Mouse (Mus musculus) limb, embryonic 13.5 days (tissue): ENCODE measurements around the gene Wdfy2. TPM values are rescaled to one million over a fixed set of nuclear protein-coding genes. Genes with fewer than 3 reads are reported as not detected.
"Not testable (repeated sequence)": the region's sequence is repeated elsewhere in the genome, so short reads cannot be mapped to it uniquely, and the experiment has no call there.

ENCODE experiments used
- ATAC-seq: fragments of 200-750 bp; cut with Nextera tagmentation; 2 replicates; pipeline ENCODE4 v1.8.0; 2017; ENCODE audit warnings: low read depth, moderate number of reproducible peaks, moderate TSS enrichment; ENCODE audit not compliant: low FRiP score
- H3K27ac ChIP-seq: fragments of 300-500 bp; sonication (generic); 2 replicates; pipeline ENCODE4 v1.5.1; 2015; ENCODE audit warnings: inconsistent platforms, mild to moderate bottlenecking, moderate library complexity
- H3K27me3 ChIP-seq: fragments of 300-500 bp; sonication (generic); 2 replicates; pipeline ENCODE4 v1.6.1; 2015; ENCODE audit warnings: mild to moderate bottlenecking, inconsistent platforms
- H3K36me3 ChIP-seq: fragments of 300-500 bp; sonication (generic); 2 replicates; pipeline ENCODE4 v1.6.1; 2015; ENCODE audit warnings: inconsistent platforms, mild to moderate bottlenecking, moderate library complexity
- H3K4me1 ChIP-seq: fragments of 300-500 bp; sonication (generic); 2 replicates; pipeline ENCODE4 v1.6.1; 2015; ENCODE audit warnings: inconsistent platforms
- H3K4me2 ChIP-seq: fragments of 300-500 bp; sonication (generic); replicated peaks from 2 replicates; pipeline ENCODE4 v1.6.1; 2015; ENCODE audit warnings: inconsistent platforms, mild to moderate bottlenecking, moderate library complexity
- H3K4me3 ChIP-seq: fragments of 300-500 bp; sonication (generic); 2 replicates; pipeline ENCODE4 v1.5.1; 2015; ENCODE audit warnings: moderate library complexity, mild to moderate bottlenecking, inconsistent platforms
- H3K9ac ChIP-seq: fragments of 300-500 bp; sonication (generic); 2 replicates; pipeline ENCODE4 v1.6.1; 2015; ENCODE audit warnings: mild to moderate bottlenecking, inconsistent platforms
- H3K9me3 ChIP-seq: fragments of 300-500 bp; sonication (generic); 2 replicates; pipeline ENCODE4 v1.6.1; 2016; ENCODE audit warnings: inconsistent platforms
- whole genome bisulfite sequencing: fragments of 180-500 bp; shearing (Covaris S2); methylation state at CpG from one replicate; pipeline ENCODE4 v1.1.7; 2015; 5-methylcytosine and 5-hydroxymethylcytosine counted together
- polyA plus RNA-seq: library from polyadenylated mRNA; unstranded; fragments of >200 nt; fragmentation: Nextera tagmentation; extraction: Ambion mirVana; gene quantifications from 2 replicates; pipeline ENCODE4 v1.2.1, GENCODE M21; 2015

The Wdfy2 gene
- polyA plus RNA-seq, 1 experiment from 2014 or later, result 8.6 TPM

DNA sequence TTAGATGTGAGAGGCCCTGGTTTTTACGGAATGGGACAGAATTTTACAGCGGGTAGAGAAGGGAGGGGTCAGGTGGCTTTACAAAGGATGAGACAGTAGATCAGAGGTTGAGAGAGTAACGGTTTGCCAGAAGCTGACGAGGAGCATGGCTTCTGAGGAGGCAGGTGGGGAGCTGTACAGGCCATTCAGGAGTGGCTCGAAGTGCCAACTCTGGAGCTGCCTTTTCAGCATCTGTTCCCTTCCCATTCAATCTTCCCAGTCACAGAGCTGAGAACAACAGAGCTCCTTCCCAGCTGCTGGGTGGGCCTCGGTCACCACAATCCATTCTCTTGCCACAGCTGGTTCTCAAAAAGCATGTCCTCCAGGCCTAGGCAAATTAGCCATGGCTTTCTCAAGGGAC lies 8.2 kb upstream of the Wdfy2 start:
- 51% methylated on average over 6 of the region's 6 CpGs for WGBS
- Histone ChIP-seq H3K4me3 (no peak overlapping the region), H3K27me3 (no peaks in the 10 kb centered on the region), H3K4me1 (no peaks in the 10 kb centered on the region), H3K27ac (no peak overlapping the region), H3K4me2 (no peak overlapping the region), H3K9ac (no peak overlapping the region), H3K9me3 (no peaks in the 10 kb centered on the region), H3K36me3 (no peaks in the 10 kb centered on the region)
- no peak for ATAC-seq

DNA sequence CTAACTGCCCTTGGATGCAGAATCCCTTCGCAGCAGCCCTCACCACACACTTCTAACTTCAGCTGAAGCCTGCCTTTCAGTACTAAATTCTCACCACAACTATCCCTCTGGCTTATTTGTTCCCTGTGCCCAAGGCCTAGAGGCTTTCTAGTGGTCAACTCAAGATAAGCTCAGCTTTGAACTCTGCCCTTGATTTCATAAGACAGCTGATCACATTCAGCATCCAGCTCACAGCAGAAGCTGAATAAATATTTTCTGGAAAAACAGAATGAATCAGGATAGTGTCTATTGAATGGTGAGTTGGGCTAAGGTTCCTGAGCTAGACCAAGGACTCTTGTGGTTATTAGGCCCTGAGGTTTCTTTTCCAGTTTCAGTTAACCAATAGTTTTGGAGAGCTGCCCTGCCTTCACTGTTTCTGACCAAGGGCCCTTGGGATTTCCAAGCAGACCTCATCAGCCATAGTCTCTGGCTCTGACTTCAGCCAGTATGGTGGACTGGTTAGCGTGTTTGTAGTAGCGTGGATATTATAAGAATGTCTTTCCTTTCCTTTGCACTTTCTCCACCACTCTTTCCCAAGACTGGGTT lies 5.7 kb upstream of the Wdfy2 start:
- WGBS, result 95% methylated on average over 3 of the region's 3 CpGs
- ATAC-seq, result no peak
- no peak overlapping the region for H3K9ac ChIP-seq
- no peak overlapping the region for H3K27ac ChIP-seq
- H3K4me2 ChIP-seq, result no peak overlapping the region
- no peaks in the 10 kb centered on the region for H3K4me1 ChIP-seq
- no peaks in the 10 kb centered on the region for H3K9me3 ChIP-seq
- H3K36me3 ChIP-seq, result no peaks in the 10 kb centered on the region
- no peak overlapping the region for H3K4me3 ChIP-seq
- no peaks in the 10 kb centered on the region for H3K27me3 ChIP-seq

DNA sequence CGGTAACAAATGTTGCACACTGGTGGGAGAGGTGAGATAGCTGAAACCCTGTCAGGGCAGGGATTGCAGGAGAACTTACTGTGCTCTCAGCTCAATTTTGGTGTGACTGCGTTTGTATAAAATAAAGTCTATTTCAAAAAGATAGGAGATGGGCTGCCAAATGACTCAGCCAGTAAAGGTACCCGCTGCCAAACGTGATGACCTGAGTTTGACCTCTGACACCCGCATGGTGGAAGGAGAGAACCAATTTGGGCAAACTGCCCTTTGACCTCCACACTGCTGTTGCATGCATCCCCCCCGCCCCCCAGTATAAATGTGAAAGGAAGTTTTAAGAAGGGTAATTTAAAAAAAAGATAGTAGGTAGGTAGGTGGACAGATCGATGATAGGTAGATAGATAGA lies 4.4 kb upstream of the Wdfy2 start:
- no peaks in the 10 kb centered on the region for H3K9me3 ChIP-seq
- H3K27ac ChIP-seq, result no peak overlapping the region
- no peaks in the 10 kb centered on the region for H3K4me1 ChIP-seq
- H3K4me3 ChIP-seq, result no peak overlapping the region
- ATAC-seq, result no peak
- H3K27me3 ChIP-seq, result no peaks in the 10 kb centered on the region
- H3K9ac ChIP-seq, result no peak overlapping the region
- WGBS, result 66% methylated on average over 7 of the region's 7 CpGs
- no peak overlapping the region for H3K4me2 ChIP-seq
- no peaks in the 10 kb centered on the region for H3K36me3 ChIP-seq

DNA sequence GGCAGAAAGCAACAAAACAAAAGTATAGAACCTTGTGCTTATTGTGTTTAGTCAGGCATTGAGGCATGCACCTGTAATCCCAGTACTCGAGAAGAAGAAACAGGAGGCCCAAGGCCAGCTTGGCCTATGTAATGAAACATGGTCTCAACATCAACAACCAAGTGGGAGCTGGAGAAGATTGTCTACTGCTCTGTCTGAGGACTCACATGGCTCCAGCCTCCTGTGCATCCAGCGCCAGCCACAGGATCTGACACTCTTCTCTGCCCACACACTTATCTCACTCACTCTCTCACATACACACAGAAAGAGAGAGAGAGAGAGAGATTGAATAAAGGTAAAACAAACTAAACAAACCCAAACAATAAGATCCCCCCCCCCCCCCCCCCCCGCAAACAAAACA lies 3.9 kb upstream of the Wdfy2 start:
- no peak for ATAC-seq

DNA sequence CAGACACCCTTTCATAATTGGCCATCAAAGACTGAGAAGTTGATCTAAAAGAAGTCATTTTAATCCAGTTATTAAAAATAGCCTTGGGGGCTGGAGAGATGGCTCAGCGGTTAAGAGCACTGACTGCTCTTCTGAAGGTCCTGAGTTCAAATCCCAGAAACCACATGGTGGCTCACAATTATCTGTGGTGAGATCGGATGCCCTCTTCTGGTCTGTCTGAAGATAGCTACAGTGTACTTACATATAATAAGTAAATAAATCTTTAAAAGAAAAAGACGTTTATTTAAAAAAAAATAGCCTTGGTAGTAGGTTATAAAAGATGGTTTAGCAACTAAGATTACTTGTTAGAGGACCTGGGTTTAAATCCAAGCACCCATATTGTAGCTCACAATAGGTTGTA lies 1.7 kb upstream of the Wdfy2 start:
- not testable (repeated sequence) for H3K9ac ChIP-seq, H3K4me3 ChIP-seq, H3K4me2 ChIP-seq, H3K9me3 ChIP-seq, ATAC-seq, H3K27me3 ChIP-seq, H3K36me3 ChIP-seq, H3K27ac ChIP-seq
- 78% methylated on average over 3 of the region's 3 CpGs for whole genome bisulfite sequencing
- peaks cover 17% of the 10 kb centered on the region for H3K4me1 ChIP-seq

More for the DNA sequence above, 3.9 kb upstream of the Wdfy2 start:
- peaks cover 3% of the 10 kb centered on the region for H3K4me1 ChIP-seq
- no peaks in the 10 kb centered on the region for H3K36me3 ChIP-seq
- no peaks in the 10 kb centered on the region for H3K9me3 ChIP-seq
- no peaks in the 10 kb centered on the region for H3K27me3 ChIP-seq
- WGBS, result 57% methylated on average over 3 of the region's 3 CpGs
- no peak overlapping the region for H3K4me3 ChIP-seq
- no peak overlapping the region for H3K4me2 ChIP-seq
- no peak overlapping the region for H3K9ac ChIP-seq
- H3K27ac ChIP-seq, result no peak overlapping the region

DNA sequence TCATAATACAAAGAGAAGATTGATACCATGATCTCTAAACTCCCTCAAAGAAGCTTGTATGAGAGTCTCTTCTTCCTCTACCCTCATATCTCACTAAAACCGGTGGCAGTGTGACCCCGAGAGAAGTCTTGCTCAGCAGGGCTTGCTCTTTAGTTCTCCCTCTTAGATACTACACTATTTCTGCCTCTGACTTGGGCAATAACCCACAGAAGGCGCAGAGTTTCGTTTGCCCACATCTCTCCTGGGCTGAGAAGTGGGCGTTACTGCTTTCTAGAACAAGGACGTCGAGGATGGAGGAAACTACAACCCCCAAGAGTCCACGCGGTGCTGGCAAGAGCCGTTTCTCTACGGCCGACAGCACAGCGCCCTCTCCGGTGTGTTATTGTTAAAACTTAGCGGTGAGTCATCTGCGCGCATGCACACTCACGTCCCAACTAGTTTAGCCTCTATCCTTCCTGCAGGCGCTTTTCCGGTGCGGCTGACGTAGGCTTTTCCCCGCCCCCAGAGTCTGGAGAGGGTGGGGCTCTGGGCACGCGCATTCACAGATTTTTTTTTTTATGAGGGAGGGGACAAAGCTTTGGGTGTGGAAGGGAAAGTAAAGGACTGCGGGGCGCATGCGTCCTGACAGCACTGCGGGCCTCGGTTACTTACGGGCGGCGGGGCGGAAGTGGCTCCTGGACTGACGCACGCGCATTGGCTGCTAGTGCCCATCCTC lies 395 bp upstream of the Wdfy2 start:
- WGBS, result under 1% methylated on average over 37 of the region's 37 CpGs
- peak; percentile 96 for ATAC-seq
- no peaks in the 10 kb centered on the region; the same call in 1 of the 2 replicates for H3K9me3 ChIP-seq
- H3K27ac ChIP-seq, result no peak overlapping the region; the same call in 1 of the 2 replicates
- peak overlapping the region; percentile 55 for H3K9ac ChIP-seq
- no peaks in the 10 kb centered on the region for H3K27me3 ChIP-seq
- peaks cover 6% of the 10 kb centered on the region for H3K36me3 ChIP-seq
- peak overlapping the region; percentile 65 for H3K4me2 ChIP-seq
- peaks cover 22% of the 10 kb centered on the region for H3K4me1 ChIP-seq
- peak overlapping the region; percentile 86 for H3K4me3 ChIP-seq

DNA sequence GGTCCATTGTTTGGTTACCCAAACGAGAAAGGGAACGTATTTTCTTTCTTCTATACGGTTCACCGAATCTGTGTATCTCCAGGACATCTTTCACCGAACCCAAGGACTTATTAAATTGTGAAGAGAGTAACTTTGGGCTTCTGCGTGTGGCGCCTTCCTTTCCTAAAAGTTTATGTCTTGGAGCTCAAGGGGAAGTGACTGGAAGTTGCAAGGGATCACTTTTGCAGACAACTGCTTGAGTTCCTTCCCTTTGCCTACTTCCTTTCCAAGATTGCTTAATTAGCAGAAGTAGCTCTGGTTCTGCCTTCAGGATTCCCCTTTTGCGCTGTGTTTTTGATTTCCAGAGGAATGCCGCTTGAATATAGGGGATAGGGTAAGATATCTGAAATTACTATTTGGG lies 858 bp downstream of the Wdfy2 start:
- 14% methylated on average over 9 of the region's 9 CpGs for WGBS
- no peak overlapping the region for H3K27ac ChIP-seq

DNA sequence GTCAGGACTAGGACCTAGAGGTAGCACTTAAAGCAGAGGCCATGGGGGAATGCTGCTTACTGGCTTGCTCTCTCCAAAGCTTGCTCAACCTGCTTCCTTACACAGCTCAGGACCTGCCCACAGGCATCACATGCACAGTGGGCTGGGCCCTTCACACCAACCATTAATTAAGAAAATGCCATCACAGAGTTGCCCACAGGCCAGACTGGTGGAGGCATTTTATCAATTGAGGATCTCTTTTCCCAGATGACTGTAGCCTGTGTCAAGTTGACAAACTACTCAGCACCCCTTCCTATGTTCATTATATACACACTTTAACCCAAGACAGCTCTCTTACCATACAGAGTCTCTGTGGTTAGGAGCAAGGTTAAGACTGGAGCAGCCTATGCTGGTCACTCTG lies 4.2 kb downstream of the Wdfy2 start:
- no peak overlapping the region for H3K4me3 ChIP-seq

More for the DNA sequence above, 858 bp downstream of the Wdfy2 start:
- H3K9me3 ChIP-seq, result no peaks in the 10 kb centered on the region; the same call in 1 of the 2 replicates
- H3K9ac ChIP-seq, result peak overlapping the region; percentile 79
- H3K4me1 ChIP-seq, result peaks cover 34% of the 10 kb centered on the region
- ATAC-seq, result no peak
- H3K4me3 ChIP-seq, result peak overlapping the region; percentile 86
- no peaks in the 10 kb centered on the region for H3K27me3 ChIP-seq
- H3K36me3 ChIP-seq, result peaks cover 6% of the 10 kb centered on the region
- peak overlapping the region; percentile 78 for H3K4me2 ChIP-seq

DNA sequence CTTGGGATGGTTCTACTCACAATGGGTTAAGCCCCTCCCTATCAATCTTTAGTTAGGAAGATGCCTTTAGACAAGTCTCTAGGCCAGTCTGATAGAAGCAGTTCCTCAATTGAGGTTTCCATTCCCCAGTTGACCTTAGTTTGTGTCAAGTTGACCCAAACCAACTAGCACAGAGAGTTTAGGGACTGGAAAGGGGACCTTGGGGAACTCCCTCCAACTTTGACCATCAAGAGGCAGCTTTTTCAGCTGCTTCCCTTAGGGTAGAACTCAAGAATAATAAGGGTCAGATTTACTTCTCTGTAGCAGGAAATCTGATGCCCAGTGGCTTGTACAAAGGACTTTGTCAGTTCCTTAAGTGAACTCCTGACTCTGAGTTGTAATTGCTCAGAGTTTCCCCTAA lies 5.0 kb downstream of the Wdfy2 start:
- Histone ChIP-seq H3K27me3 (no peaks in the 10 kb centered on the region), H3K27ac (no peak overlapping the region), H3K4me3 (no peak overlapping the region), H3K4me2 (no peak overlapping the region), H3K4me1 (peaks cover 61% of the 10 kb centered on the region), H3K9ac (no peak overlapping the region), H3K36me3 (peaks cover 6% of the 10 kb centered on the region), H3K9me3 (no peaks in the 10 kb centered on the region; the same call in 1 of the 2 replicates)
- no peak for ATAC-seq

More for the DNA sequence above, 4.2 kb downstream of the Wdfy2 start:
- Histone ChIP-seq H3K27me3 (no peaks in the 10 kb centered on the region), H3K4me1 (peaks cover 61% of the 10 kb centered on the region), H3K27ac (no peak overlapping the region), H3K9ac (no peak overlapping the region), H3K9me3 (no peaks in the 10 kb centered on the region; the same call in 1 of the 2 replicates), H3K36me3 (peaks cover 6% of the 10 kb centered on the region), H3K4me2 (no peak overlapping the region)
- no peak for ATAC-seq

DNA sequence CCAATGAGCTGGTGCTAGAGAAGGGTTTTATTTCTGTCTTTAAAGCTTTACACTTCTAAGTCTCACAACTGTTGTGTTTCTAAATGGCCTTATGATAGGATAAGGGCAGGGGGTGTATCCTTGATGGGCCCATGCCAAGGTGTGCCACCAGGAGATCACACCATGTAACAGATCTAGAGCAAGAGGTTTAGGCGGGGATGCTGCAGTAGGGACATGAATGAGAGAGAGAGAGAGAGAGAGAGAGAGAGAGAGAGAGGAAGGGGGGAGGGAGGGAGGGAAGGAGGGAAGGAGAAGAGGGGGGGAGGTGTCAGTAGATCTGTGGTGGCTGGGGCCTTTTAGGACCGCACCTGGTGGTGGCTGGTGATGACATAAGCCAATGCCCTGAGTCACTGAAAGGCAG lies 5.5 kb downstream of the Wdfy2 start:
- no peak overlapping the region for H3K9ac ChIP-seq

DNA sequence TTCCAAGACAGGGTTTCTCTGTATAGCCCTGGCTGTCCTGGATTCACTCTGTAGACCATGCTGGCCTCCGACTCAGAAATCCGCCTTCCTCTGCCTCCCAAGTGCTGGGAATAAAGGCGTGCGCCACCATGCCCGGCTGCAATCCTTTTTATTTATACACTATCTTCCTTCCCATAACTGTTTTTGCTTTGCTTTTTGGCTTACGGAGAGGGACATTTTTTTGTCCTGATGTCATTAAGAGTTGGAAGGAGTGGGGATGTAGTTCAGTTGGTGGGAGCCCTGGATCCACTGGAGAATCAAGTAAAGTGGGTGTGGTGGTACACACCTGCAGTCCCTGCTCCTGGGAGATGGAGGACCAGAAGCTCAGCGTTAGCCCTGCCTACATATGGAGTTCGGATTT lies 6.7 kb downstream of the Wdfy2 start:
- WGBS, result 67% methylated on average over 8 of the region's 8 CpGs
- H3K4me2 ChIP-seq, result no peak overlapping the region
- peaks cover 53% of the 10 kb centered on the region for H3K4me1 ChIP-seq
- H3K9me3 ChIP-seq, result peaks cover 7% of the 10 kb centered on the region
- no peaks in the 10 kb centered on the region for H3K27me3 ChIP-seq
- no peak overlapping the region for H3K4me3 ChIP-seq
- H3K9ac ChIP-seq, result no peak overlapping the region
- no peak for ATAC-seq
- H3K36me3 ChIP-seq, result peaks cover 6% of the 10 kb centered on the region
- peak overlapping the region; percentile 63; the same call in 1 of the 2 replicates for H3K27ac ChIP-seq

More for the DNA sequence above, 5.5 kb downstream of the Wdfy2 start:
- H3K4me1 ChIP-seq, result peaks cover 61% of the 10 kb centered on the region
- no peak for ATAC-seq
- H3K4me2 ChIP-seq, result no peak overlapping the region
- H3K27me3 ChIP-seq, result no peaks in the 10 kb centered on the region
- WGBS, result 58% methylated on average over 2 of the region's 2 CpGs
- H3K36me3 ChIP-seq, result peaks cover 6% of the 10 kb centered on the region
- H3K27ac ChIP-seq, result no peak overlapping the region
- no peaks in the 10 kb centered on the region; the same call in 1 of the 2 replicates for H3K9me3 ChIP-seq
- no peak overlapping the region for H3K4me3 ChIP-seq

DNA sequence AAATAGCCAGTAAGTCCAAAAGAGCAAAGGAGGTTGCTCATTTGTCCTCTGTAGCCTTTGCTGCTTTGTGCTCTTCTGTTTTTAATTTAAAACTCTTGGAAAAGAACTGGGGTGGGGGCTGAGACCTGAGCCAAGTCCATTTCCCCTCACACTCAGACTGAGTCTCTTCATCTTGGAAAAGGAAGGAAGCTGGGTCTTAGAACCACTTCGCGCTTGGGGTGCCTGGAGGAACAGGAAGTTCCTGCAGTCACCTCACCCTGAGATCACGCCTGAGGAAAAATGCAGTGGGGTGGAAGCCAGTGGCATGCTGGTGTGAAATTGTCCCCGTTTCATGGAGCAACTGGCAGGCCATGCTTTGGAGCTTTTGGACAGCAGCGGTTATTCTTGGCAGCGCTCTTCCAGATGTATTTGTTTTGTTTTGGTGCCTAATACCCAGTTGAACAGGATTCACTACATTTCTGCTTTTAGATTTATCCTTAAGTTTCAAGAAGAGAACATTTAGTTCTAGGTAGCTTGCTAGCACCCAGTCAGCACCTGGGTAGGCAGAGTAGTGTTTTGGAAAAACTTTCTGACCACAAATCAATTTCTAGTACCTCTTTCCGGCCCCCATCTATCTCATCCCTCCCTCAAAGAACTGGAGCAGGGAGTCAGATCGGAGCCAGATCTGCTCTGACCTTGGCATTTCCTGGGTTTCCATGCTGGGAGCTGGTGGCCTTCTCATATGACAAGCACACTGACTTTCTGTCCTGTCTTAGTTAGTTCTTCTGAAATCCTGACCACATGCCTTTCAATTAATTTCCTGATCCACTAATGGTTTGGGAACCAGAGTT lies 7.7 kb downstream of the Wdfy2 start:
- no peak for ATAC-seq
- no peak overlapping the region for H3K4me3 ChIP-seq
- H3K4me2 ChIP-seq, result peak overlapping the region; percentile 38
- H3K4me1 ChIP-seq, result peaks cover 44% of the 10 kb centered on the region
- WGBS, result 33% methylated on average over 8 of the region's 8 CpGs
- H3K27me3 ChIP-seq, result no peaks in the 10 kb centered on the region
- H3K9ac ChIP-seq, result no peak overlapping the region
- H3K9me3 ChIP-seq, result peaks cover 10% of the 10 kb centered on the region
- peaks cover 10% of the 10 kb centered on the region for H3K36me3 ChIP-seq
- peak overlapping the region; percentile 63 for H3K27ac ChIP-seq
